In the genomic region with DNA sequence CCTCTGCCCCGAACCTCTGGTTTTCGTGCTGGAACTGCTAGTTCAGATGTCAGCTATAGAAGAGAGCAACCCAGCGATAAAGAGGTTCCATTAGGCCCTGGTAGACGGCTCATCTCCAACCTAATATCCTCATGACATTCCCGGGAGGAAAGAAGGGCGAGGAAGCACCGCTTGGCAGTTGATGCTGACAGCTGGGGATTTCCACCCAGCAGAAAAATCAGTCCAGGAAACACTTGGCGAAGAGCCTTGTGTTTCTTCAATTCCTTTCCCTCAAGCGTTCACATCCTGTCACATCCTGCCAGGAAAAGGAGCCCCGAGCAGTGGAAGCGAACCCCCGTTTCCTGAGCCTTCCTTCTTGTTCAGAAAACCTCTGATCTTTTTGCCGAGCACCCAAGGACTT, we compare ENCODE assay signal across 8 mouse cellular contexts. TPM values are rescaled to one million over a fixed set of nuclear protein-coding genes. Genes with fewer than 3 reads are reported as not detected.
DNase-seq lines count a peak whose midpoint lies in the region.

No protein-coding gene starts in this region.

- H3K36me3 ChIP-seq in heart, embryonic 10.5 days, result no peaks in the 10 kb centered on the region

- peak overlapping the region; percentile 81 for H3K27ac ChIP-seq in heart, embryonic 10.5 days

- intact Hi-C loops in left cerebral cortex, postnatal 25 days (cut with DNase I), result no loop called here

- DNase-seq in left cerebral cortex, postnatal 25 days (ENCODE audit: low spot score in 2 of 2), result peak; percentile 20 to 37
- no peak for DNase-seq in left cerebral cortex, adult 18-20 months (ENCODE audit: low spot score in 2 of 2)
- DNase-seq in cerebellum, adult 11 months, result peak; percentile 13
- DNase-seq in heart, embryonic 10.5 days (ENCODE audit: low spot score), result no peak
- DNase-seq in kidney, postnatal 25 days, result peak; percentile 55 to 66
- peak; percentile 9 for DNase-seq in right cerebral cortex, postnatal 25 days
- no peak for DNase-seq in thymus, postnatal 0 days (ENCODE audit: low spot score)
- DNase-seq in embryo, embryonic 10.5 days (ENCODE audit: low spot score), result no peak

- peaks cover 26% of the 10 kb centered on the region for H3K4me1 ChIP-seq in heart, embryonic 10.5 days

- H3K27me3 ChIP-seq in heart, embryonic 10.5 days (ENCODE audit: insufficient read depth, poor library complexity, severe bottlenecking), result peaks cover 3% of the 10 kb centered on the region; the same call in 1 of the 2 replicates

- no peaks in the 10 kb centered on the region for H3K9me3 ChIP-seq in heart, embryonic 10.5 days

- WGBS in heart, embryonic 10.5 days, result 57% methylated on average over 13 of the region's 13 CpGs

- peak overlapping the region; percentile 13; the same call in 1 of the 2 replicates for H3K4me3 ChIP-seq in heart, embryonic 10.5 days

RNA-seq across cellular contexts. Expression of a gene that starts 22.3 kb away (rescaled TPM):
- total RNA-seq in left cerebral cortex, postnatal 25 days (2021), result 100 to 1,000 TPM; 112 to 125 TPM
- total RNA-seq in left cerebral cortex, adult 18-20 months (2021), result 100 to 1,000 TPM; 103 to 113 TPM
- 176 and 208 TPM in 2 replicates for polyA plus RNA-seq in heart, embryonic 10.5 days (2016; fragmentation: Nextera tagmentation; extraction: Ambion mirVana)
- polyA plus RNA-seq in thymus, postnatal 0 days (2015; fragmentation: Nextera tagmentation; extraction: Ambion mirVana), result 261 and 268 TPM in 2 replicates

Comparison
In these comparisons a context has a peak if more than half of its experiments do, and no peak if none do; other contexts are left out.
1. DNase-seq: peak in left cerebral cortex, postnatal 25 days (2 of 2), cerebellum, adult 11 months (single experiment), kidney, postnatal 25 days (2 of 2) and right cerebral cortex, postnatal 25 days (single experiment); none in left cerebral cortex, adult 18-20 months (0 of 2), heart, embryonic 10.5 days (single experiment), thymus, postnatal 0 days (single experiment) and embryo, embryonic 10.5 days (single experiment).